Mouse (Mus musculus): ENCODE results near the gene Armcx4. TPM values are rescaled to one million over a fixed set of nuclear protein-coding genes. Genes with fewer than 3 reads are reported as not detected.

Armcx4 gene
- 6.3 and 7.1 TPM in 2 replicates for polyA plus RNA-seq (2016; fragmentation: Nextera tagmentation; extraction: Ambion mirVana)

GRCm38 (mm10) chrX:134686267-134686666, at the start of gene Armcx4:
TSS of gene Armcx4 (plus strand) at chrX:134686519.
- H3K27me3 ChIP-seq (replicated peaks; ENCODE audit: low read depth, poor library complexity, severe bottlenecking), result peaks cover 59% of the 10 kb centered on the region
- peak within 1 kb of the TSS; percentile 69 for H3K4me3 ChIP-seq
- WGBS, result 19% methylated on average over 33 of the region's 33 CpGs
- peak within 1 kb of the TSS; percentile 93 for H3K27ac ChIP-seq (replicated peaks)
- DNase-seq (ENCODE audit: low spot score), result peak; percentile 92
- H3K9me3 ChIP-seq, result no peaks in the 10 kb centered on the region
- peaks cover 10% of the 10 kb centered on the region for H3K4me1 ChIP-seq
- H3K36me3 ChIP-seq (replicated peaks), result peaks cover 33% of the 10 kb centered on the region

DNA sequence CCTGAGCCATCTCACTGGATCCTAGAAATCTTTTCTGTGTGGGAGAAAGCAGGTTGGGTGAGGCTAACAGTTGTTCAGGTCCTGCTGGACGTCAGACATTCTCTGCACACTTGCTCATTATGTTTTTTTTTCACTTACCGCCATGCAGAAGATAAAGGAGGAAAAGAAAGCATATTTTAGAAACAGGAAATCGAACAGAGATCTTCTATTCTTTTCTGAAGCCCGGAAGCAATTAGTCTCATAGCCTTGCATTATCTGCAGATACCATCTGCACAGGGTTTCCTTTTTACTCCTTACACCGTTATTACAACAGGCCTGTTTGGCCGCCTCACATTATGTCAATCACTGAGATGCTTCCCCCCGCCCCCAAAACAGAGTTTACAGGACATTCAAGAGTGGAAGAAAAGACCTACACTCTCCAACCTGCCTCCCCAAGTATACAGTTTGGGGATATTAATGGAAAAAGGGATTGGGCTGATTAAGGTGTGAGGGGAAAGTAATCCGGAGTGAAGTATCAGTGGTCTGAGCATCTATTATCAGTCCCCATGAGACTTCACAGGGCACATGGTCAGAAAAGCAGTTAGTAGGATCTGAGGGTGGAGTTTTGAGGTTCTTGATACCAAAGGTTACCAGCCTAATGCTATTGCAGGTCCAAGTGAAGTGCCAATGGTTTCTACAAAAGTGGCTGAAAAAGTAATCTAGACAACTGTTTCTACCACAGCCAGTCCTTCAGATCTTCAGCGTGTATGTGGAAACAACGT, 45.1 kb upstream of the Armcx4 start:
- Histone ChIP-seq H3K9me3 (no peaks in the 10 kb centered on the region), H3K36me3 (replicated peaks) (no peaks in the 10 kb centered on the region), H3K4me1 (no peaks in the 10 kb centered on the region), H3K27me3 (replicated peaks; ENCODE audit: low read depth, poor library complexity, severe bottlenecking) (peaks cover 13% of the 10 kb centered on the region; the same call in 1 of the 2 replicates), H3K4me3 (no peak overlapping the region), H3K27ac (replicated peaks) (no peak overlapping the region)
- WGBS, result 73% methylated on average over 10 of the region's 10 CpGs
- DNase-seq (ENCODE audit: low spot score), result no peak

- no peaks in the 10 kb centered on the region for H3K9me3 ChIP-seq
- 93% methylated on average over 1 of the region's 1 CpGs for WGBS
- no peak for DNase-seq (ENCODE audit: low spot score)
Observed at GRCm38 (mm10) chrX:134646338-134646737, 40.0 kb upstream of the Armcx4 start.

DNA sequence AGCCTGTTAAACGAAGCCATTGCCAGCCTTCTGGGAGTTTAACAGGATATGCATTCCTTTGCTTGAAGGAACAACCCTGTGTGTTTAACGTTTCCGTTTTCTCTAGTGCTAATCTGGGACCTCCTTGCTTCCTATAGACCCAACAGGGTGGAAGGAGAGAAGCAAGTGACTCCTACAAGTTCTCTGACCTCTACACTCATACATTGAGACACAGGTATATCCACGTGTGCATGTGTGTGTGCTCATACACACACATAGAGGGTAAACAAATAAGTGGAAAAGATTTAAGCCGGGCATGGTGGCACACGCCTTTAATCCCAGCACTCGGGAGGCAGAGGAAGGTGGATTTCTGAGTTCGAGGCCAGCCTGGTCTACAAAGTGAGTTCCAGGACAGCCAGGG, 38.9 kb upstream of the Armcx4 start:
- no peak for DNase-seq (ENCODE audit: low spot score)
- H3K4me1 ChIP-seq, result no peaks in the 10 kb centered on the region
- no peak overlapping the region for H3K4me3 ChIP-seq
- peaks cover 3% of the 10 kb centered on the region for H3K27me3 ChIP-seq (replicated peaks; ENCODE audit: low read depth, poor library complexity, severe bottlenecking)
- H3K36me3 ChIP-seq (replicated peaks), result no peaks in the 10 kb centered on the region
- 65% methylated on average over 8 of the region's 8 CpGs for WGBS
- no peak overlapping the region for H3K27ac ChIP-seq (replicated peaks)
- no peaks in the 10 kb centered on the region for H3K9me3 ChIP-seq

More at GRCm38 (mm10) chrX:134646338-134646737, 40.0 kb upstream of the Armcx4 start:
- no peaks in the 10 kb centered on the region; the same call in none of the 2 replicates for H3K27me3 ChIP-seq (replicated peaks; ENCODE audit: low read depth, poor library complexity, severe bottlenecking)
- H3K36me3 ChIP-seq (replicated peaks), result no peaks in the 10 kb centered on the region
- no peaks in the 10 kb centered on the region for H3K4me1 ChIP-seq
- no peak overlapping the region for H3K27ac ChIP-seq (replicated peaks)
- no peak overlapping the region for H3K4me3 ChIP-seq

DNA sequence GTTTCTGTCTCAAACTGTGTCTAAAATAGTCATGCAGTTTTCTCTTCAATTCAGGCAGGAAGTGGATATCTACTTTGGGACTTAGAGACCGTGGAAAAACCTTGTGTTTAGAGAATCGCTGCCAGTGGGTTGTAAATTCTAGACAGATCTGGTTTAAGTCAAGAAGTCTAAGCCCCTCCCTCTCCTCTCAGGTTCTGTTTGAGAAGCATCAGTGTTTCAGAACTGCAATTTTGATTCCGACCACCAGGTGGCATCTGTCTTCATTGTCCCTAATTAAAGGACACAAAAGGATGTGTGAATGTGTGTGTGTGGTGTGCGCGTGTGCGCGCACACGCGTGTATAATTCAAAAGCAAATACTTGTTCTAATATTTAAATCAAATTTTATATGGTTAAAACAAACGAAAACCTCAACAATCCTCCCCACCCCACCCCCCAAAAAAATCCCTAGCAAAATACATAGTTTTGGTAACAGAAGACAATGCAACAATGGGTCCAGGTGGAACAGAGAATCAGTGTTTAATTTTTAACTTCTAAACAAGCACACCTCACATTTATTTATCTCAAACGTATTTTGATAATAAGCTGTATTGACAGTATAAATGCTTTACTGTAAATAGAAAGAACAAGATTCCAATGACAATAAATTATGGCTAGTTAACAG, 38.2 kb upstream of the Armcx4 start:
- Histone ChIP-seq H3K27me3 (replicated peaks; ENCODE audit: low read depth, poor library complexity, severe bottlenecking) (peaks cover 3% of the 10 kb centered on the region), H3K27ac (replicated peaks) (no peak overlapping the region), H3K36me3 (replicated peaks) (no peaks in the 10 kb centered on the region), H3K4me1 (no peaks in the 10 kb centered on the region), H3K4me3 (no peak overlapping the region), H3K9me3 (no peaks in the 10 kb centered on the region)
- WGBS, result 19% methylated on average over 11 of the region's 11 CpGs
- peak; percentile 81 for DNase-seq (ENCODE audit: low spot score)

GRCm38 (mm10) chrX:134652061-134652460, 34.3 kb upstream of the Armcx4 start:
- WGBS, result 49% methylated on average over 1 of the region's 1 CpGs

DNA sequence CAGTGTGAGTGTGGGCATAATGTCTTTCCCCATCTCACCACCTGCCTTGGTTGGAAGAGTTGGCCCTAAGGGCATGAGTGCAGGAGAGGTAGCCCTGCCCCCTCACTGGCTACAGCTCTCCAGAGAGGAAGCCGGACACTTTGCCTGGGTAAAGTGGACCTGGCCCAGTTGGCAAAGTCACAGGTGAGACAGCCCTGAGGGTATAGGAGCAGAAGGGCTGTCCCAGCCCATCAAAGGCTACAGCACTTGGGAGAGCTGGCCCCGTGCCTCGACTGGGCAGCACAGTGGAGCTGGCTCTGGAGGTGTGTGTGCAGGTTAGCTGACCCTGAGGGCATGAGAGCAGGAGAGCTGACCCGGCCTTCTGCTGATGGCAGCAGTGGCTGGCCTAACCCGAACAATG, 24.7 kb upstream of the Armcx4 start:
- Histone ChIP-seq H3K9me3 (no peaks in the 10 kb centered on the region), H3K27ac (replicated peaks) (no peak overlapping the region), H3K27me3 (replicated peaks; ENCODE audit: low read depth, poor library complexity, severe bottlenecking) (peaks cover 43% of the 10 kb centered on the region), H3K4me1 (peaks cover 6% of the 10 kb centered on the region; the same call in 1 of the 2 replicates), H3K36me3 (replicated peaks) (no peaks in the 10 kb centered on the region), H3K4me3 (no peak overlapping the region)
- DNase-seq (ENCODE audit: low spot score), result no peak
- WGBS, result 68% methylated on average over 5 of the region's 5 CpGs

More at GRCm38 (mm10) chrX:134652061-134652460, 34.3 kb upstream of the Armcx4 start:
- no peaks in the 10 kb centered on the region for H3K9me3 ChIP-seq
- peaks cover 5% of the 10 kb centered on the region; the same call in 1 of the 2 replicates for H3K27me3 ChIP-seq (replicated peaks; ENCODE audit: low read depth, poor library complexity, severe bottlenecking)
- no peak overlapping the region for H3K27ac ChIP-seq (replicated peaks)
- H3K4me3 ChIP-seq, result no peak overlapping the region
- H3K36me3 ChIP-seq (replicated peaks), result no peaks in the 10 kb centered on the region
- no peak for DNase-seq (ENCODE audit: low spot score)
- H3K4me1 ChIP-seq, result no peaks in the 10 kb centered on the region

GRCm38 (mm10) chrX:134675022-134675421, 11.3 kb upstream of the Armcx4 start:
- peak overlapping the region; percentile 51; the same call in 1 of the 2 replicates for H3K27ac ChIP-seq (replicated peaks)
- no peak overlapping the region for H3K4me3 ChIP-seq
- no peaks in the 10 kb centered on the region for H3K4me1 ChIP-seq
- no peaks in the 10 kb centered on the region for H3K36me3 ChIP-seq (replicated peaks)
- WGBS, result 24% methylated on average over 5 of the region's 5 CpGs
- H3K9me3 ChIP-seq, result no peaks in the 10 kb centered on the region
- peak; percentile 23 for DNase-seq (ENCODE audit: low spot score)
- H3K27me3 ChIP-seq (replicated peaks; ENCODE audit: low read depth, poor library complexity, severe bottlenecking), result peaks cover 19% of the 10 kb centered on the region

DNA sequence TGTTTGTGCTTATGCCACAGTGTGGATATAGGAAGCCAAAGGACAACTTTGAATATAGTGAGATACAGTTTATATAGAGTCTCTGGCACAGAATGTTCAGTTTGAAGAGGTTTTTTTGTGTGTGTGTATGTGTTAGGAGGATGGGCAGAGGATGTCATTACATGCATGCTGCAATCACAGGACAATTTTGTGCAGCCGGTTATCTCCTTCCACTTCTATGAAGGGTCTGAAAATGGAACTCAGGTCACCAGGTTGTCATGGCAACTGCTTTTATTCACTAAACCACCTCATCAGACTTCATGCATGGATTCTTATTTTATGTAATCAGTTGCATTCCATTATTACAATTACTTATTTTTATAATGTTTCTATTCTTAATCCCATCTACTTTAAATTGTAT, 10.4 kb upstream of the Armcx4 start:
- DNase-seq (ENCODE audit: low spot score), result no peak
- H3K4me3 ChIP-seq, result no peak overlapping the region
- H3K27ac ChIP-seq (replicated peaks), result no peak overlapping the region
- H3K9me3 ChIP-seq, result no peaks in the 10 kb centered on the region
- no peaks in the 10 kb centered on the region for H3K36me3 ChIP-seq (replicated peaks)
- WGBS, result 85% methylated on average over 1 of the region's 1 CpGs
- H3K27me3 ChIP-seq (replicated peaks; ENCODE audit: low read depth, poor library complexity, severe bottlenecking), result peaks cover 20% of the 10 kb centered on the region
- H3K4me1 ChIP-seq, result no peaks in the 10 kb centered on the region

GRCm38 (mm10) chrX:134684936-134685335, 1.4 kb upstream of the Armcx4 start:
- H3K27me3 ChIP-seq (replicated peaks; ENCODE audit: low read depth, poor library complexity, severe bottlenecking), result peaks cover 50% of the 10 kb centered on the region
- 38% methylated on average over 5 of the region's 5 CpGs for WGBS
- peak overlapping the region; percentile 93 for H3K27ac ChIP-seq (replicated peaks)
- peak overlapping the region; percentile 69 for H3K4me3 ChIP-seq
- peak; percentile 61 for DNase-seq (ENCODE audit: low spot score)
- no peaks in the 10 kb centered on the region for H3K9me3 ChIP-seq
- H3K4me1 ChIP-seq, result peaks cover 10% of the 10 kb centered on the region
- peaks cover 20% of the 10 kb centered on the region for H3K36me3 ChIP-seq (replicated peaks)

GRCm38 (mm10) chrX:134686739-134687171, 436 bp downstream of the Armcx4 start:
- WGBS, result 15% methylated on average over 16 of the region's 16 CpGs
- H3K27ac ChIP-seq (replicated peaks), result peak overlapping the region; percentile 93
- peak overlapping the region; percentile 69 for H3K4me3 ChIP-seq
- H3K27me3 ChIP-seq (replicated peaks; ENCODE audit: low read depth, poor library complexity, severe bottlenecking), result peaks cover 62% of the 10 kb centered on the region
- DNase-seq (ENCODE audit: low spot score), result peak; percentile 68
- peaks cover 38% of the 10 kb centered on the region for H3K36me3 ChIP-seq (replicated peaks)
- no peaks in the 10 kb centered on the region for H3K9me3 ChIP-seq
- H3K4me1 ChIP-seq, result peaks cover 10% of the 10 kb centered on the region

- DNase-seq (ENCODE audit: low spot score), result no peak
- Histone ChIP-seq H3K4me3 (no peak overlapping the region), H3K36me3 (replicated peaks) (peaks cover 67% of the 10 kb centered on the region), H3K9me3 (no peaks in the 10 kb centered on the region), H3K4me1 (peaks cover 10% of the 10 kb centered on the region), H3K27me3 (replicated peaks; ENCODE audit: low read depth, poor library complexity, severe bottlenecking) (peaks cover 91% of the 10 kb centered on the region), H3K27ac (replicated peaks) (no peak overlapping the region)
- WGBS, result 89% methylated on average over 2 of the region's 2 CpGs
Observed at GRCm38 (mm10) chrX:134689676-134690075, 3.4 kb downstream of the Armcx4 start.

All from embryonic facial prominence, embryonic 10.5 days (tissue).